Comparison of ENCODE assay signal across 11 mouse cellular contexts in genomic region chr5:27306497-27307152, GRCm38 (mm10).
A peak's percentile ranks its signal among the peaks of the same experiment; 100 is the strongest.
DNase-seq lines count a peak whose midpoint lies in the region; ATAC-seq and TF ChIP-seq lines count a peak whose summit lies in the region.
"Had no signal": no experiment of that assay in that cellular context is flagged by ENCODE, and none has a peak within 500 bp of the region (broad histone marks: within the 10 kb centered on the region; RNA-seq: fewer than 3 reads in every experiment).

No protein-coding gene starts in this region.

- peak; percentile 67 for ATAC-seq in forebrain, embryonic 15.5 days (replicated peaks)
- ATAC-seq in hindbrain, postnatal 0 days, result peak; percentile 95
- peak; percentile 89 for ATAC-seq in midbrain, embryonic 13.5 days
- ATAC-seq in liver, embryonic 12.5 days, result no peak
- ATAC-seq: intestine, embryonic 16.5 days had no signal

- 42% methylated on average over 4 of the region's 4 CpGs for WGBS in forebrain, embryonic 15.5 days
- 40% methylated on average over 4 of the region's 4 CpGs for WGBS in hindbrain, postnatal 0 days
- 42% methylated on average over 4 of the region's 4 CpGs for WGBS in midbrain, embryonic 13.5 days
- WGBS in liver, embryonic 12.5 days (ENCODE audit: insufficient replicate concordance), result 65% methylated on average over 4 of the region's 4 CpGs

- no peaks in the 10 kb centered on the region for H3K36me3 ChIP-seq in forebrain, embryonic 15.5 days
- H3K36me3 ChIP-seq in hindbrain, postnatal 0 days (ENCODE audit: insufficient read depth, low read length), result no peaks in the 10 kb centered on the region
- no peaks in the 10 kb centered on the region for H3K36me3 ChIP-seq in midbrain, embryonic 13.5 days
- no peaks in the 10 kb centered on the region for H3K36me3 ChIP-seq in liver, embryonic 12.5 days
- H3K36me3 ChIP-seq: heart, embryonic 12.5 days had no signal

- no peak overlapping the region for H3K9ac ChIP-seq in forebrain, embryonic 15.5 days (replicated peaks)
- H3K9ac ChIP-seq in hindbrain, postnatal 0 days (replicated peaks; ENCODE audit: low read length), result no peak overlapping the region
- no peak overlapping the region for H3K9ac ChIP-seq in midbrain, embryonic 13.5 days (replicated peaks)
- no peak overlapping the region for H3K9ac ChIP-seq in liver, embryonic 12.5 days
- H3K9ac ChIP-seq: heart, embryonic 12.5 days had no signal

- no peak overlapping the region; the same call in 1 of the 2 replicates for H3K27ac ChIP-seq in forebrain, embryonic 15.5 days (replicated peaks)
- peak overlapping the region; percentile 78 for H3K27ac ChIP-seq in hindbrain, postnatal 0 days
- H3K27ac ChIP-seq in midbrain, embryonic 13.5 days, result peak overlapping the region; percentile 44; the same call in 1 of the 2 replicates
- H3K27ac ChIP-seq in liver, embryonic 12.5 days, result no peak overlapping the region

- DNase-seq in heart, adult 11 months, result peak; percentile 75
- no peak for DNase-seq in heart, adult 8-10 months (ENCODE audit: low spot score)
- DNase-seq in hindbrain, postnatal 0 days (ENCODE audit: low spot score), result peak; percentile 71
- no peak for DNase-seq in gastrocnemius, postnatal 25 days
- no peak for DNase-seq in kidney, postnatal 4 days
- DNase-seq: lung, postnatal 14 days had no signal

- no peaks in the 10 kb centered on the region for H3K9me3 ChIP-seq in forebrain, embryonic 15.5 days
- H3K9me3 ChIP-seq in hindbrain, postnatal 0 days (ENCODE audit: low read length), result no peaks in the 10 kb centered on the region
- H3K9me3 ChIP-seq in midbrain, embryonic 13.5 days, result no peaks in the 10 kb centered on the region
- H3K9me3 ChIP-seq in liver, embryonic 12.5 days (replicated peaks), result no peaks in the 10 kb centered on the region
- H3K9me3 ChIP-seq: heart, embryonic 12.5 days had no signal

- no peak for TF ChIP-seq CTCF in hindbrain, postnatal 0 days (IDR thresholded peaks at IDR 0.05; ENCODE audit: low read depth)

- H3K4me2 ChIP-seq in forebrain, embryonic 15.5 days (replicated peaks), result no peak overlapping the region
- no peak overlapping the region for H3K4me2 ChIP-seq in hindbrain, postnatal 0 days (ENCODE audit: low read depth, low read length)
- H3K4me2 ChIP-seq in midbrain, embryonic 13.5 days (replicated peaks), result no peak overlapping the region
- no peak overlapping the region for H3K4me2 ChIP-seq in liver, embryonic 12.5 days
- H3K4me2 ChIP-seq: heart, embryonic 12.5 days had no signal

- H3K27me3 ChIP-seq in forebrain, embryonic 15.5 days, result no peaks in the 10 kb centered on the region
- H3K27me3 ChIP-seq in hindbrain, postnatal 0 days (ENCODE audit: insufficient read depth, low read length), result no peaks in the 10 kb centered on the region
- H3K27me3 ChIP-seq in midbrain, embryonic 13.5 days, result no peaks in the 10 kb centered on the region
- H3K27me3 ChIP-seq in liver, embryonic 12.5 days (replicated peaks), result no peaks in the 10 kb centered on the region
- H3K27me3 ChIP-seq: heart, embryonic 12.5 days had no signal

- no peak overlapping the region for H3K4me3 ChIP-seq in forebrain, embryonic 15.5 days
- no peak overlapping the region for H3K4me3 ChIP-seq in hindbrain, postnatal 0 days (ENCODE audit: low read length)
- H3K4me3 ChIP-seq in midbrain, embryonic 13.5 days (replicated peaks), result no peak overlapping the region
- H3K4me3 ChIP-seq in liver, embryonic 12.5 days, result no peak overlapping the region
- H3K4me3 ChIP-seq: heart, embryonic 12.5 days had no signal

- H3K4me1 ChIP-seq in forebrain, embryonic 15.5 days, result peaks cover 5% of the 10 kb centered on the region; the same call in 1 of the 2 replicates
- peaks cover 10% of the 10 kb centered on the region for H3K4me1 ChIP-seq in hindbrain, postnatal 0 days (ENCODE audit: insufficient read depth, low read length)
- peaks cover 11% of the 10 kb centered on the region for H3K4me1 ChIP-seq in midbrain, embryonic 13.5 days (replicated peaks)
- H3K4me1 ChIP-seq in liver, embryonic 12.5 days, result no peaks in the 10 kb centered on the region
- H3K4me1 ChIP-seq: heart, embryonic 12.5 days had no signal

Comparison
In these comparisons a context has a peak if more than half of its experiments do, and no peak if none do; other contexts are left out.
1. DNase-seq: peak in heart, adult 11 months (single experiment) and hindbrain, postnatal 0 days (single experiment); none in heart, adult 8-10 months (single experiment), gastrocnemius, postnatal 25 days (single experiment) and kidney, postnatal 4 days (0 of 2).
2. H3K27ac ChIP-seq: peak in hindbrain, postnatal 0 days (single experiment) and midbrain, embryonic 13.5 days (single experiment); none in forebrain, embryonic 15.5 days (single experiment) and liver, embryonic 12.5 days (single experiment).